ENCODE assay signal across 11 mouse cellular contexts in genomic region chr11:102280267-102280666, GRCm38 (mm10). TPM values are rescaled to one million over a fixed set of nuclear protein-coding genes. Genes with fewer than 3 reads are reported as not detected.
DNase-seq lines count a peak whose midpoint lies in the region; ATAC-seq and TF ChIP-seq lines count a peak whose summit lies in the region.
"Not testable (repeated sequence)": the region's sequence is repeated elsewhere in the genome, so short reads cannot be mapped to it uniquely, and the experiment has no call there.
"Had no signal": no experiment of that assay in that cellular context is flagged by ENCODE, and none has a peak within 500 bp of the region (broad histone marks: within the 10 kb centered on the region; RNA-seq: fewer than 3 reads in every experiment).

No protein-coding gene starts in this region.

- H3K27me3 ChIP-seq in midbrain, embryonic 11.5 days (ENCODE audit: control insufficient read depth, insufficient read depth, low read length), result not testable (repeated sequence)

- peak; percentile 59 for DNase-seq in ES-CJ7 (ENCODE audit: low read depth, low spot score)
- DNase-seq in gastrocnemius, adult 2 months; layer of hippocampus, adult 2 months (ENCODE audit: low spot score in 2 of 2): not testable (repeated sequence)
- peak; percentile 31 for DNase-seq in midbrain, embryonic 11.5 days (ENCODE audit: low spot score, missing footprints)

- H3K9ac ChIP-seq in midbrain, embryonic 11.5 days (ENCODE audit: low read length), result not testable (repeated sequence)

- not testable (repeated sequence) for ATAC-seq in midbrain, embryonic 11.5 days (ENCODE audit: low FRiP score)

- H3K4me1 ChIP-seq in midbrain, embryonic 11.5 days (ENCODE audit: control insufficient read depth, insufficient read depth, low read length), result not testable (repeated sequence)

- not testable (repeated sequence) for H3K4me3 ChIP-seq in gastrocnemius, adult 2 months; layer of hippocampus, adult 2 months; midbrain, embryonic 11.5 days (ENCODE audit: low read depth, low read length)

- peak overlapping the region; percentile 89 for H3K27ac ChIP-seq in gastrocnemius, adult 2 months
- H3K27ac ChIP-seq in layer of hippocampus, adult 2 months; midbrain, embryonic 11.5 days (ENCODE audit: low read depth, low read length): not testable (repeated sequence)

- WGBS in midbrain, embryonic 11.5 days, result 72% methylated on average over 6 of the region's 6 CpGs

- H3K4me2 ChIP-seq in midbrain, embryonic 11.5 days, result not testable (repeated sequence)

- H3K36me3 ChIP-seq in midbrain, embryonic 11.5 days (ENCODE audit: control insufficient read depth, insufficient read depth, low read length), result not testable (repeated sequence)

- peak; percentile 16; the same call in 1 of the 2 replicates for TF ChIP-seq CTCF in gastrocnemius, adult 2 months (IDR thresholded peaks at IDR 0.05)
- peak; percentile 52 for TF ChIP-seq CTCF in layer of hippocampus, adult 2 months (conservative IDR thresholded peaks at IDR 0.05)

- intact Hi-C loops in gastrocnemius, adult 2 months (cut with DNase I), result not testable (repeated sequence)

- not testable (repeated sequence) for H3K9me3 ChIP-seq in midbrain, embryonic 11.5 days (ENCODE audit: control insufficient read depth, low read length)

RNA-seq across cellular contexts. Expression of gene Tmub2, which starts 4.5 kb away (rescaled TPM):
- total RNA-seq in gastrocnemius, adult 2 months (2021), result 10 to 100 TPM; 13.9 to 15.7 TPM
- 10 to 100 TPM; 61.1 to 67.4 TPM for total RNA-seq in layer of hippocampus, adult 2 months (2021)
- 54.0 and 55.7 TPM in 2 replicates for polyA plus RNA-seq in midbrain, embryonic 11.5 days (2014; fragmentation: Nextera tagmentation; extraction: Ambion mirVana)

RNA-seq across cellular contexts. Expression of gene Asb16, which starts 11.7 kb away (rescaled TPM):
- total RNA-seq in gastrocnemius, adult 2 months (2021), result 10 to 100 TPM; 78.2 to 80.4 TPM
- 1 to 10 TPM; 2.0 TPM for total RNA-seq in layer of hippocampus, adult 2 months (2021)
- 0.08 TPM in 1 of 2 replicates, not detected in the other for polyA plus RNA-seq in midbrain, embryonic 11.5 days (2014; fragmentation: Nextera tagmentation; extraction: Ambion mirVana)
- total RNA-seq: CH12.LX had no signal
- polyA plus RNA-seq: activated CD4-positive, CD25-positive, alpha-beta regulatory T cell, adult 4 months; CD4-positive, CD25-positive, alpha-beta regulatory T cell, adult 4 months; forebrain, embryonic 11.5 days; forebrain, embryonic 13.5 days; forebrain, embryonic 15.5 days; forebrain, postnatal 0 days had no signal

RNA-seq across cellular contexts. Expression of gene Atxn7l3, which starts 16.2 kb away (rescaled TPM):
- total RNA-seq in gastrocnemius, adult 2 months (2021), result 10 to 100 TPM; 12.0 to 12.6 TPM
- total RNA-seq in layer of hippocampus, adult 2 months (2021), result 100 to 1,000 TPM; 165 to 169 TPM
- polyA plus RNA-seq in midbrain, embryonic 11.5 days (2014; fragmentation: Nextera tagmentation; extraction: Ambion mirVana), result 13.3 and 15.2 TPM in 2 replicates

RNA-seq across cellular contexts. Expression of gene BC030867, which starts 31.6 kb away (rescaled TPM):
- not detected for total RNA-seq in gastrocnemius, adult 2 months (2021)
- total RNA-seq in layer of hippocampus, adult 2 months (2021), result 1 to 10 TPM; 1.0 to 1.1 TPM
- 17.4 and 18.4 TPM in 2 replicates for polyA plus RNA-seq in midbrain, embryonic 11.5 days (2014; fragmentation: Nextera tagmentation; extraction: Ambion mirVana)

RNA-seq across cellular contexts. Expression of gene Ubtf, which starts 39.3 kb away (rescaled TPM):
- total RNA-seq in gastrocnemius, adult 2 months (2021), result 10 to 100 TPM; 37.8 to 40.4 TPM
- total RNA-seq in layer of hippocampus, adult 2 months (2021), result 100 to 1,000 TPM; 122 to 138 TPM
- polyA plus RNA-seq in midbrain, embryonic 11.5 days (2014; fragmentation: Nextera tagmentation; extraction: Ambion mirVana), result 84.7 and 86.1 TPM in 2 replicates

Comparison
In these comparisons a context has a peak if more than half of its experiments do, and no peak if none do; other contexts are left out.
1. RNA of gene Asb16, which starts 11.7 kb away (total RNA-seq): 78.2 to 80.4 TPM in gastrocnemius, adult 2 months; 2.0 TPM in layer of hippocampus, adult 2 months; every median in the first group is over 10 times any median in the second.
2. RNA of gene Atxn7l3, which starts 16.2 kb away (total RNA-seq): 165 to 169 TPM in layer of hippocampus, adult 2 months; 12.0 to 12.6 TPM in gastrocnemius, adult 2 months; every median in the first group is over 10 times any median in the second.